Mouse (Mus musculus) midbrain, embryonic 13.5 days (tissue): ENCODE data around the gene Entpd3. TPM values are rescaled to one million over a fixed set of nuclear protein-coding genes. Genes with fewer than 3 reads are reported as not detected.

Experiments used
- ATAC-seq: fragments of 200-750 bp; cut with Nextera tagmentation; 2 replicates; pipeline ENCODE4 v1.8.0; 2017; ENCODE audit warnings: mild to moderate bottlenecking, moderate TSS enrichment, moderate library complexity
- H3K27ac ChIP-seq: fragments of 300-500 bp; sonication (generic); 2 replicates; pipeline ENCODE4 v1.5.1; 2015; ENCODE audit warnings: inconsistent platforms, mild to moderate bottlenecking, moderate library complexity
- H3K27me3 ChIP-seq: fragments of 300-500 bp; sonication (generic); 2 replicates; pipeline ENCODE4 v1.6.1; 2015; ENCODE audit warnings: mild to moderate bottlenecking, inconsistent platforms
- H3K36me3 ChIP-seq: fragments of 300-500 bp; sonication (generic); 2 replicates; pipeline ENCODE4 v1.6.1; 2015; ENCODE audit warnings: mild to moderate bottlenecking, inconsistent platforms
- H3K4me1 ChIP-seq: fragments of 300-500 bp; sonication (generic); replicated peaks from 2 replicates; pipeline ENCODE4 v1.6.1; 2015; ENCODE audit warnings: inconsistent platforms
- H3K4me2 ChIP-seq: fragments of 300-500 bp; sonication (generic); replicated peaks from 2 replicates; pipeline ENCODE4 v1.6.1; 2015; ENCODE audit warnings: moderate library complexity, mild to moderate bottlenecking, inconsistent platforms
- H3K4me3 ChIP-seq: fragments of 300-500 bp; sonication (generic); replicated peaks from 2 replicates; pipeline ENCODE4 v1.5.1; 2015; ENCODE audit warnings: mild to moderate bottlenecking, inconsistent platforms
- H3K9ac ChIP-seq: fragments of 300-500 bp; sonication (generic); replicated peaks from 2 replicates; pipeline ENCODE4 v1.6.1; 2015; ENCODE audit warnings: mild to moderate bottlenecking, inconsistent platforms
- H3K9me3 ChIP-seq: fragments of 300-500 bp; sonication (generic); 2 replicates; pipeline ENCODE4 v1.6.1; 2016; ENCODE audit warnings: mild to moderate bottlenecking, inconsistent platforms
- WGBS: fragments of 180-500 bp; shearing (Covaris S2); methylation state at CpG from one replicate; pipeline ENCODE4 v1.1.7; 2015; 5-methylcytosine and 5-hydroxymethylcytosine counted together
- polyA plus RNA-seq: library from polyadenylated mRNA; unstranded; fragments of >200 nt; fragmentation: Nextera tagmentation; extraction: Ambion mirVana; gene quantifications from 2 replicates; pipeline ENCODE4 v1.2.1, GENCODE M21; 2015

The Entpd3 gene
- 1.1 and 1.2 TPM in 2 replicates for polyA plus RNA-seq

- ATAC-seq, result peak; percentile 70
- Histone ChIP-seq H3K36me3 (no peaks in the 10 kb centered on the region), H3K4me2 (peak within 1 kb of the TSS; percentile 75), H3K27ac (no peak within 1 kb of the TSS), H3K9ac (peak within 1 kb of the TSS; percentile 67), H3K27me3 (peaks cover 22% of the 10 kb centered on the region), H3K4me1 (peaks cover 13% of the 10 kb centered on the region), H3K4me3 (peak within 1 kb of the TSS; percentile 43), H3K9me3 (no peaks in the 10 kb centered on the region)
- WGBS, result under 1% methylated on average over 31 of the region's 31 CpGs
Measured at GRCm38 (mm10) chr9:120539662-120540251, at the start of gene Entpd3. Entpd3 (plus strand) TSS chr9:120539818.

- H3K4me2 ChIP-seq, result peak overlapping the region; percentile 95
- WGBS, result 84% methylated on average over 3 of the region's 3 CpGs
- no peak for ATAC-seq
- H3K4me3 ChIP-seq, result peak overlapping the region; percentile 100
- peaks cover 18% of the 10 kb centered on the region for H3K4me1 ChIP-seq
- no peaks in the 10 kb centered on the region for H3K9me3 ChIP-seq
- no peaks in the 10 kb centered on the region for H3K27me3 ChIP-seq
- peaks cover 26% of the 10 kb centered on the region for H3K36me3 ChIP-seq
- 0 out of 2 replicates have a peak overlapping the region, but pooled peaks have one; percentile 92 for H3K27ac ChIP-seq
- no peak overlapping the region for H3K9ac ChIP-seq
Measured at GRCm38 (mm10) chr9:120491509-120491908, 48.1 kb upstream of the Entpd3 start.

- 5% methylated on average over 19 of the region's 19 CpGs for WGBS
- peak; percentile 51 for ATAC-seq
- H3K4me3 ChIP-seq, result peak within 1 kb of the TSS; percentile 100
- peaks cover 21% of the 10 kb centered on the region for H3K4me1 ChIP-seq
- no peaks in the 10 kb centered on the region for H3K27me3 ChIP-seq
- H3K4me2 ChIP-seq, result peak within 1 kb of the TSS; percentile 95
- H3K9ac ChIP-seq, result peak within 1 kb of the TSS; percentile 100
- peaks cover 26% of the 10 kb centered on the region for H3K36me3 ChIP-seq
- H3K9me3 ChIP-seq, result no peaks in the 10 kb centered on the region
- H3K27ac ChIP-seq, result peak within 1 kb of the TSS; percentile 92
Measured at GRCm38 (mm10) chr9:120492010-120492399, 47.6 kb upstream of the Entpd3 start, which contains the start of gene Eif1b. Eif1b (plus strand) TSS chr9:120492232.

GRCm38 (mm10) chr9:120492400-120493351, 46.9 kb upstream of the Entpd3 start:
- Histone ChIP-seq H3K4me1 (peaks cover 21% of the 10 kb centered on the region), H3K27ac (peak overlapping the region; percentile 92), H3K4me3 (peak overlapping the region; percentile 100), H3K36me3 (peaks cover 27% of the 10 kb centered on the region), H3K27me3 (no peaks in the 10 kb centered on the region), H3K9ac (peak overlapping the region; percentile 100), H3K9me3 (no peaks in the 10 kb centered on the region), H3K4me2 (peak overlapping the region; percentile 95)
- under 1% methylated on average over 97 of the region's 97 CpGs for WGBS
- ATAC-seq, result peak; percentile 79

GRCm38 (mm10) chr9:120493781-120494180, 45.8 kb upstream of the Entpd3 start:
- H3K4me1 ChIP-seq, result peaks cover 21% of the 10 kb centered on the region
- no peaks in the 10 kb centered on the region for H3K9me3 ChIP-seq
- ATAC-seq, result no peak
- H3K27me3 ChIP-seq, result no peaks in the 10 kb centered on the region
- peak overlapping the region; percentile 100 for H3K9ac ChIP-seq
- peak overlapping the region; percentile 100 for H3K4me3 ChIP-seq
- H3K4me2 ChIP-seq, result peak overlapping the region; percentile 95
- H3K36me3 ChIP-seq, result peaks cover 28% of the 10 kb centered on the region
- H3K27ac ChIP-seq, result peak overlapping the region; percentile 92; the same call in 1 of the 2 replicates
- WGBS, result 78% methylated on average over 12 of the region's 12 CpGs

GRCm38 (mm10) chr9:120496691-120497090, 42.9 kb upstream of the Entpd3 start:
- 0 out of 2 replicates have a peak overlapping the region, but pooled peaks have one; percentile 21 for H3K27ac ChIP-seq
- no peak overlapping the region for H3K4me2 ChIP-seq
- no peak overlapping the region for H3K9ac ChIP-seq
- H3K27me3 ChIP-seq, result no peaks in the 10 kb centered on the region
- peaks cover 28% of the 10 kb centered on the region for H3K36me3 ChIP-seq
- 0 out of 2 replicates have a peak, but pooled peaks have one; percentile 28 for ATAC-seq
- H3K4me1 ChIP-seq, result peaks cover 21% of the 10 kb centered on the region
- H3K4me3 ChIP-seq, result no peak overlapping the region
- no peaks in the 10 kb centered on the region for H3K9me3 ChIP-seq
- WGBS, result 8% methylated on average over 3 of the region's 3 CpGs

GRCm38 (mm10) chr9:120497983-120498382, 41.6 kb upstream of the Entpd3 start:
- Histone ChIP-seq H3K27ac (no peak overlapping the region), H3K36me3 (peaks cover 28% of the 10 kb centered on the region), H3K27me3 (no peaks in the 10 kb centered on the region), H3K4me3 (no peak overlapping the region), H3K4me2 (no peak overlapping the region), H3K9ac (no peak overlapping the region), H3K9me3 (no peaks in the 10 kb centered on the region), H3K4me1 (peaks cover 21% of the 10 kb centered on the region)
- ATAC-seq, result no peak
- 89% methylated on average over 5 of the region's 5 CpGs for WGBS

- no peak for ATAC-seq
- Histone ChIP-seq H3K4me3 (no peak overlapping the region), H3K9ac (no peak overlapping the region), H3K4me2 (no peak overlapping the region), H3K27me3 (no peaks in the 10 kb centered on the region), H3K36me3 (peaks cover 3% of the 10 kb centered on the region; the same call in 1 of the 2 replicates), H3K9me3 (no peaks in the 10 kb centered on the region), H3K4me1 (peaks cover 4% of the 10 kb centered on the region; the same call in 1 of the 2 replicates), H3K27ac (no peak overlapping the region)
- 43% methylated on average over 10 of the region's 10 CpGs for WGBS
Measured at GRCm38 (mm10) chr9:120501191-120501902, 38.3 kb upstream of the Entpd3 start.

- WGBS, result 6% methylated on average over 8 of the region's 8 CpGs
- no peak overlapping the region for H3K4me3 ChIP-seq
- peak; percentile 58 for ATAC-seq
Measured at GRCm38 (mm10) chr9:120502013-120502412, 37.6 kb upstream of the Entpd3 start.

GRCm38 (mm10) chr9:120504423-120504822, 35.2 kb upstream of the Entpd3 start:
- H3K9me3 ChIP-seq, result 0 out of 2 replicates have a peak, but pooled peaks cover 5% of the 10 kb centered on the region
- no peaks in the 10 kb centered on the region for H3K4me1 ChIP-seq
- H3K4me2 ChIP-seq, result no peak overlapping the region
- ATAC-seq, result no peak
- 85% methylated on average over 2 of the region's 2 CpGs for WGBS
- no peaks in the 10 kb centered on the region for H3K36me3 ChIP-seq
- no peak overlapping the region for H3K9ac ChIP-seq
- no peak overlapping the region for H3K4me3 ChIP-seq
- H3K27me3 ChIP-seq, result no peaks in the 10 kb centered on the region
- no peak overlapping the region for H3K27ac ChIP-seq

More at GRCm38 (mm10) chr9:120502013-120502412, 37.6 kb upstream of the Entpd3 start:
- H3K27me3 ChIP-seq, result no peaks in the 10 kb centered on the region
- H3K4me1 ChIP-seq, result peaks cover under 1% of the 10 kb centered on the region; the same call in 1 of the 2 replicates
- no peak overlapping the region for H3K4me2 ChIP-seq
- no peak overlapping the region for H3K9ac ChIP-seq
- no peak overlapping the region for H3K27ac ChIP-seq
- 0 out of 2 replicates have a peak, but pooled peaks cover 5% of the 10 kb centered on the region for H3K9me3 ChIP-seq
- 0 out of 2 replicates have a peak, but pooled peaks cover 3% of the 10 kb centered on the region for H3K36me3 ChIP-seq

GRCm38 (mm10) chr9:120511781-120512180, 27.8 kb upstream of the Entpd3 start:
- no peaks in the 10 kb centered on the region for H3K36me3 ChIP-seq
- H3K9me3 ChIP-seq, result 0 out of 2 replicates have a peak, but pooled peaks cover 2% of the 10 kb centered on the region
- no peaks in the 10 kb centered on the region for H3K4me1 ChIP-seq
- no peak overlapping the region for H3K9ac ChIP-seq
- H3K27me3 ChIP-seq, result no peaks in the 10 kb centered on the region
- no peak overlapping the region for H3K4me2 ChIP-seq
- no peak for ATAC-seq
- H3K4me3 ChIP-seq, result no peak overlapping the region
- H3K27ac ChIP-seq, result no peak overlapping the region
- WGBS, result 82% methylated on average over 3 of the region's 3 CpGs
